Mouse (Mus musculus) kidney, embryonic 14.5 days (tissue): Measurements from ENCODE around the gene Jup. TPM values are rescaled to one million over a fixed set of nuclear protein-coding genes. Genes with fewer than 3 reads are reported as not detected.

ENCODE experiments used
- ATAC-seq: fragments of 200-750 bp; cut with Nextera tagmentation; 2 replicates; pipeline ENCODE4 v1.8.0; 2017; ENCODE audit warnings: moderate number of reproducible peaks, mild to moderate bottlenecking, moderate TSS enrichment, moderate library complexity; ENCODE audit not compliant: low FRiP score, low TSS enrichment
- H3K27ac ChIP-seq: fragments of 300-500 bp; sonication (generic); 2 replicates; pipeline ENCODE4 v1.5.1; 2014; ENCODE audit warnings: low read depth, mild to moderate bottlenecking, low read length, moderate library complexity, mixed read lengths
- H3K27me3 ChIP-seq: fragments of 300-500 bp; sonication (generic); 2 replicates; pipeline ENCODE4 v1.6.1; 2014; ENCODE audit warnings: mild to moderate bottlenecking, low read length; ENCODE audit not compliant: control insufficient read depth, insufficient read depth
- H3K36me3 ChIP-seq: fragments of 300-500 bp; sonication (generic); 2 replicates; pipeline ENCODE4 v1.6.1; 2014; ENCODE audit warnings: low read length, mixed read lengths; ENCODE audit not compliant: control insufficient read depth, insufficient read depth
- H3K4me1 ChIP-seq: fragments of 300-500 bp; sonication (generic); 2 replicates; pipeline ENCODE4 v1.6.1; 2014; ENCODE audit warnings: low read length, mixed read lengths; ENCODE audit not compliant: control insufficient read depth, insufficient read depth
- H3K4me2 ChIP-seq: fragments of 300-500 bp; sonication (generic); replicated peaks from 2 replicates; pipeline ENCODE4 v1.6.1; 2014; ENCODE audit warnings: low read depth, mild to moderate bottlenecking, low read length
- H3K4me3 ChIP-seq: fragments of 300-500 bp; sonication (generic); 2 replicates; pipeline ENCODE4 v1.5.1; 2014; ENCODE audit warnings: mild to moderate bottlenecking, low read length
- H3K9ac ChIP-seq: fragments of 300-500 bp; sonication (generic); 2 replicates; pipeline ENCODE4 v1.6.1; 2014; ENCODE audit warnings: low read depth, mild to moderate bottlenecking, low read length, moderate library complexity
- H3K9me3 ChIP-seq: fragments of 300-500 bp; sonication (generic); 2 replicates; pipeline ENCODE4 v1.6.1; 2016; ENCODE audit warnings: low read length; ENCODE audit not compliant: control insufficient read depth
- WGBS: fragments of 180-500 bp; shearing (Covaris S2); extraction: QIAGEN DNeasy Blood & Tissue Kit; methylation state at CpG from one replicate; pipeline ENCODE4 v1.1.7; 2014; 5-methylcytosine and 5-hydroxymethylcytosine counted together
- polyA plus RNA-seq: library from polyadenylated mRNA; unstranded; fragments of >200 nt; fragmentation: Nextera tagmentation; extraction: Ambion mirVana; gene quantifications from 2 replicates; pipeline ENCODE4 v1.2.1, GENCODE M21; 2014

Gene Jup
- 66.8 and 84.7 TPM in 2 replicates for polyA plus RNA-seq

DNA sequence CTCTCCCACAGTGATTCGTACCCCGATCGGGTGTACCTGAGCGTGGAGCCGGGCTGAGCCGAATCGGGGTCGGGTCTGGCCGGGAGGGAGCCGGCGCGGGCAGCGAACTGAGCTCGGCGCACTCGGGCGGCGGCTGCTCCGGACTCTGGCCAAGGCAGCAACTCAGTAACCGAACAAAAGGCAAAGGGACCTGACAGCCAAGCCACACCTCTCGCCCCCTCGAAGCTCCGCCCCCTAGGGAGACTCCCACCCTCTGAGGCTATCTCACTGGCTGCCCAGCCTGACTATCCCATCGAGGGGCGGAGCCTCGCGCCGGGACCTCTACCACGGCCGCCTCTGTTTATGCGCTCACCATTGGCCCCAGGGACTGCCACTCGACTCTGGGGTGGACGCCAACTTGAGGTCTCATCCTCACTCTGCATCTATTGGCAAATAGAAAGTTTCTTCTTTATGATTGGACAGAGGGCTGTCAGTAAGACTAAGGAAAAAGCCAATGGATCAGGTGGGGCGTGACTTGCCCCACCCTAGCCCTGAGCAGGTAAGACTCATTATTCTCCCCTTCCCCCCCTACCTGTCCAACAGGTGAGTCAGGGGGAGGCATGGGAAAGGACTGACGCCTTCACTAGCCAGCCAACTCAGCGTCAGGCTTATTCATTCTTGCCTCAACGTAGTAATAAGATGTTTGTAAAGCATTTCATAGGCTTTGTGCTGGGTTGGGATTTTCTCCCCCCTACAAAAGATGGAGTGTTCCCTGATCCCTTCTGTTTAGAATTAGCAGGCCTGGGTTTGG is at the start of gene Jup:
Gene Jup (minus strand): TSS at position 164 of the 790 bp plus-strand sequence.
- no peaks in the 10 kb centered on the region for H3K36me3 ChIP-seq
- peak within 1 kb of the TSS; percentile 84 for H3K4me3 ChIP-seq
- peak within 1 kb of the TSS; percentile 81 for H3K4me2 ChIP-seq
- H3K9ac ChIP-seq = peak within 1 kb of the TSS; percentile 77
- no peaks in the 10 kb centered on the region for H3K9me3 ChIP-seq
- peaks cover 23% of the 10 kb centered on the region for H3K4me1 ChIP-seq
- under 1% methylated on average over 37 of the region's 37 CpGs for whole genome bisulfite sequencing
- H3K27ac ChIP-seq = peak within 1 kb of the TSS; percentile 88
- no peaks in the 10 kb centered on the region for H3K27me3 ChIP-seq
- peak; percentile 98 for ATAC-seq

DNA sequence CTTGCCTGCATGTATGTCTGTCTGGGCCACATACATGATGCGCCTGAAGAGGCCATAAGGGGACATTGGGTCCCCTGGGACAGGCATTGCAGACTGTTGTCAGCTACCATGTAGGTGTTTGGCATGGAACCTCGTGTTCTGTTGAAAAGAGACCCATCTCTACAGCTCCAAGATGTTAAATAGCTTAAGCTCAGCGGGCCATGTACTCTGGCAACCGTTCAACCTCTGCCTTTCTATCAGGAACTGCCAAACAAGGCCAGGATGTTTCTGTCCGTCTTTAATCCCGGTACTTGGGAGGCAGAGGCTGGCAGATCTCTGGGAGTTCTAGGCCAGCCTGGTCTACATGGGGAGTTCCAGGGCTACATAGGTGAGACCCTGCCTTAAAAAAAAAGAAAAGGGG is 45.1 kb upstream of the Jup start:
- Histone ChIP-seq H3K4me1 (peaks cover 8% of the 10 kb centered on the region; the same call in 1 of the 2 replicates), H3K27me3 (no peaks in the 10 kb centered on the region), H3K9me3 (no peaks in the 10 kb centered on the region), H3K4me2 (no peak overlapping the region), H3K27ac (no peak overlapping the region), H3K36me3 (no peaks in the 10 kb centered on the region), H3K4me3 (no peak overlapping the region), H3K9ac (no peak overlapping the region)
- ATAC-seq = no peak
- 83% methylated on average over 6 of the region's 6 CpGs for WGBS

DNA sequence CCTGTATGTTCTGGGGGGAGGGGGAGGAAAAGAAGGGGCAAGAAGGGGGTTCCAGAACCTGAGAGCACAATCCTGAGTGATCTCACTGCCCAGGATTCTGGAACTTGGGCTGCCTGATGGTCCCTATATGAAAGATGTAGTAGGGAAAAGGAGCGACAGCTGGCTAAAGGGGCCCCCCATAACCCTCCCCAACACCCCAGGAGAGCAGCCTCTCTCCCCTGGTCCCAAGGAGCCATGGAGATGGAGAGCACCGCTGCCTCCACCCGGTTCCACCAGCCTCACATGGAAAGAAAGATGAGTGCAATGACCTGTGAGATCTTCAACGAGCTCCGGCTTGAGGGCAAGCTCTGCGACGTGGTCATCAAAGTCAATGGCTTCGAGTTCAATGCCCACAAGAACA is 44.2 kb upstream of the Jup start, which contains the start of the genes Nt5c3b and Klhl10:
Gene Nt5c3b (minus strand): TSS at position 12 of the 400 bp plus-strand sequence.
Gene Klhl10 (plus strand): TSS at position 121 of the 400 bp plus-strand sequence.
- ATAC-seq = no peak
- Histone ChIP-seq H3K36me3 (peaks cover 2% of the 10 kb centered on the region; the same call in 1 of the 2 replicates), H3K4me3 (peak within 1 kb of the TSS; percentile 74), H3K9ac (peak within 1 kb of the TSS; percentile 80), H3K4me1 (peaks cover 8% of the 10 kb centered on the region; the same call in 1 of the 2 replicates), H3K27me3 (no peaks in the 10 kb centered on the region), H3K9me3 (no peaks in the 10 kb centered on the region), H3K27ac (peak within 1 kb of the TSS; percentile 1; the same call in 1 of the 2 replicates), H3K4me2 (peak within 1 kb of the TSS; percentile 59)
- 60% methylated on average over 8 of the region's 8 CpGs for WGBS

DNA sequence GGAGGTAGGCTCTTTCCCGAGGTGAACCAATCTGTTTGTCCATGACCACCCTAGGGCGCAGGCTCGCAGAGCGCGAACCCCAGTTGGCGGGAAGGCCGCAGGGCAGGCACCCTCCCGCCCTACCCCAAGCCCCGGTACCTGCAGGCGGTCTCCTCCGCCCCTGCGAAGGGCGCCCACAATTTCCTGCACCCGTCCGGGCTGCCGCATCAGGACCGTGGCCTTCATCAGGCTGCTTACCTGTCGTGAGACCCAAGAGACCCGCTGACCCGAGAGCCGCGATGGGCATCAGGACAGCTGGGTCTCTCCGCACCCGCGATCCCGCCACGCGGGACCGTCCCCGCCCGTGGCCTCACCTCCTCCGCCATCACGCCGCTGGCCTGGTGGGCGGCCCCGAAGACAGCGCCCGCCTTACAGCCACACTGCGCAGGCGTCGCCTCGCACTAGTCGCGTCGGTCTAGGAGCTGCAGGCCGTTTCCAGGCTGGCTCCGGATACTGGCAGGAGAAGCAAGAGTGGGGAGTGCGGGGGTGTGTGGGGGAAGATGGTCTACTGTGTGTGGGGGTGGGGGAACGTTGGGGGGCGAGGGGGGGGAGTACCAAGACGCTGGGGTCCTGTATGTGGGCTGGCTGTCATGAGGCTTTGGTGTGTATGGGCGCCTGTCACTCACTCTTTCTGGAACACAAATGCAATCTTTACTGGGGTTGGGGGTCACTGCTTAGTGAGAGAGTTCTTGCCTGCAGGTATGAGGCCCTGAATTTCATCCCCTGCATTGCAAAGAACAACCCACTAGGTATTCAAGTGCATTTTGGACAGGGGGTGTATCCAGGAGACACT is 43.3 kb upstream of the Jup start:
- WGBS = under 1% methylated on average over 52 of the region's 52 CpGs
- H3K9me3 ChIP-seq = no peaks in the 10 kb centered on the region
- H3K9ac ChIP-seq = peak overlapping the region; percentile 80
- peaks cover 8% of the 10 kb centered on the region; the same call in 1 of the 2 replicates for H3K4me1 ChIP-seq
- H3K4me3 ChIP-seq = peak overlapping the region; percentile 74
- no peaks in the 10 kb centered on the region for H3K27me3 ChIP-seq
- ATAC-seq = peak; percentile 95
- H3K4me2 ChIP-seq = peak overlapping the region; percentile 59
- peak overlapping the region; percentile 1; the same call in 1 of the 2 replicates for H3K27ac ChIP-seq
- peaks cover 11% of the 10 kb centered on the region; the same call in 1 of the 2 replicates for H3K36me3 ChIP-seq

GRCm38 (mm10) chr11:100437901-100438300 is 40.3 kb upstream of the Jup start:
- 53% methylated on average over 1 of the region's 1 CpGs for WGBS
- H3K4me3 ChIP-seq = no peak overlapping the region
- no peaks in the 10 kb centered on the region for H3K9me3 ChIP-seq
- H3K4me2 ChIP-seq = no peak overlapping the region
- no peaks in the 10 kb centered on the region for H3K27me3 ChIP-seq
- H3K4me1 ChIP-seq = peaks cover 8% of the 10 kb centered on the region; the same call in 1 of the 2 replicates
- H3K27ac ChIP-seq = no peak overlapping the region
- no peak for ATAC-seq
- peaks cover 25% of the 10 kb centered on the region; the same call in 1 of the 2 replicates for H3K36me3 ChIP-seq
- no peak overlapping the region for H3K9ac ChIP-seq

- H3K27ac ChIP-seq = no peak overlapping the region
- no peak for ATAC-seq
- H3K27me3 ChIP-seq = no peaks in the 10 kb centered on the region
- WGBS = 79% methylated on average over 9 of the region's 9 CpGs
- no peaks in the 10 kb centered on the region for H3K9me3 ChIP-seq
- H3K36me3 ChIP-seq = peaks cover 32% of the 10 kb centered on the region
- no peak overlapping the region for H3K4me2 ChIP-seq
- no peaks in the 10 kb centered on the region; the same call in 1 of the 2 replicates for H3K4me1 ChIP-seq
- H3K9ac ChIP-seq = peak overlapping the region; percentile 7; the same call in 1 of the 2 replicates
- no peak overlapping the region for H3K4me3 ChIP-seq
These were observed 38.2 kb upstream of the Jup start for GRCm38 (mm10) chr11:100435678-100436246.

DNA sequence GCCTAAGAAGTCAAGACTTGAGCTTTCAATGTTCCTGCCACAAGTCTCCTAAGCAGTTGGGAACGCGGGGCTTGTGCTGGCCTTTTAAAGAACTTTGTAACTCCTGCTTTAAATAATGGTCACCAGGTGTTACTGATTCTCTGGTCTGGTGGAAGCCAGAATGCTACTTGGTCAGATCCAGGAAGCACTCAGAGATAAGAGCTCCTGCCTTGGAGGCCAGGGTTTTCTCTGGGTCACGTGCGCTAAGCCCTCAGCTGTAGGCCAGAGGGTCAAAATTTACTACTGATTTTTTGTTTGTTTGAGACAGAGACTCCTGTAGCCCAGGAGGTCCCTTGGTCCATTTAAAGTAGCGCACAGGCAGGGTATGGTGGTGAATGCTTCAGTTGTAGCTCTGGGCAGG is 34.4 kb upstream of the Jup start:
- ATAC-seq = no peak
- Histone ChIP-seq H3K9ac (no peak overlapping the region), H3K27me3 (no peaks in the 10 kb centered on the region), H3K4me2 (no peak overlapping the region), H3K9me3 (no peaks in the 10 kb centered on the region), H3K27ac (no peak overlapping the region), H3K36me3 (peaks cover 45% of the 10 kb centered on the region), H3K4me1 (no peaks in the 10 kb centered on the region), H3K4me3 (no peak overlapping the region)
- WGBS = 92% methylated on average over 5 of the region's 5 CpGs

DNA sequence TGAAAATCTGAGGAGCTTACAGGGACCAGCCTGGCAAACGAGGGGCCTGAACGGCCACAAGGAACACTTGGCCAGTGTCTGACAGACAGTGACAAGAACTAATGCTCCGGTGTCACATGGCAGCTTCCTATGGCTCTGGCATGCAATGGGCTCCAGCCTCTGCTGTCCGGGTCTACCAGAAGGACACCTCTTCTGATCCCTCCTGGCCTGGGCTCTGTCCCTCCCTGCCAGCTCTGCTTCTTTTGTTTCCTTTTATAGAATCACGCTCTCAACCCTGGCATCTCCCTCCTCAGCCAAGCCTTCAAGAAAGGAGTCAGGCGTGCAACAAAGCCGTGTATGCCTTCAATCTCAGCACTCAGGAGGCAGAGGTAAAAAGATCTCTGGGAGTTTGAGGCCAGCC is 32.5 kb upstream of the Jup start:
- H3K36me3 ChIP-seq = peaks cover 34% of the 10 kb centered on the region
- H3K9ac ChIP-seq = no peak overlapping the region
- H3K9me3 ChIP-seq = no peaks in the 10 kb centered on the region
- no peaks in the 10 kb centered on the region for H3K4me1 ChIP-seq
- no peak overlapping the region for H3K4me2 ChIP-seq
- 87% methylated on average over 7 of the region's 7 CpGs for WGBS
- ATAC-seq = no peak
- no peak overlapping the region for H3K4me3 ChIP-seq
- no peaks in the 10 kb centered on the region for H3K27me3 ChIP-seq
- no peak overlapping the region for H3K27ac ChIP-seq
